Mouse (Mus musculus) midbrain, embryonic 13.5 days (tissue): Measurements from ENCODE around the gene Pnkp. TPM values are rescaled to one million over a fixed set of nuclear protein-coding genes. Genes with fewer than 3 reads are reported as not detected.
A peak's percentile ranks its signal among the peaks of the same experiment; 100 is the strongest.

Experiments
- ATAC-seq: fragments of 200-750 bp; cut with Nextera tagmentation; 2 replicates; pipeline ENCODE4 v1.8.0; 2017; ENCODE audit warnings: mild to moderate bottlenecking, moderate TSS enrichment, moderate library complexity
- H3K27ac ChIP-seq: fragments of 300-500 bp; sonication (generic); 2 replicates; pipeline ENCODE4 v1.5.1; 2015; ENCODE audit warnings: inconsistent platforms, mild to moderate bottlenecking, moderate library complexity
- H3K27me3 ChIP-seq: fragments of 300-500 bp; sonication (generic); 2 replicates; pipeline ENCODE4 v1.6.1; 2015; ENCODE audit warnings: mild to moderate bottlenecking, inconsistent platforms
- H3K36me3 ChIP-seq: fragments of 300-500 bp; sonication (generic); 2 replicates; pipeline ENCODE4 v1.6.1; 2015; ENCODE audit warnings: mild to moderate bottlenecking, inconsistent platforms
- H3K4me1 ChIP-seq: fragments of 300-500 bp; sonication (generic); replicated peaks from 2 replicates; pipeline ENCODE4 v1.6.1; 2015; ENCODE audit warnings: inconsistent platforms
- H3K4me2 ChIP-seq: fragments of 300-500 bp; sonication (generic); replicated peaks from 2 replicates; pipeline ENCODE4 v1.6.1; 2015; ENCODE audit warnings: moderate library complexity, mild to moderate bottlenecking, inconsistent platforms
- H3K4me3 ChIP-seq: fragments of 300-500 bp; sonication (generic); replicated peaks from 2 replicates; pipeline ENCODE4 v1.5.1; 2015; ENCODE audit warnings: mild to moderate bottlenecking, inconsistent platforms
- H3K9ac ChIP-seq: fragments of 300-500 bp; sonication (generic); replicated peaks from 2 replicates; pipeline ENCODE4 v1.6.1; 2015; ENCODE audit warnings: mild to moderate bottlenecking, inconsistent platforms
- H3K9me3 ChIP-seq: fragments of 300-500 bp; sonication (generic); 2 replicates; pipeline ENCODE4 v1.6.1; 2016; ENCODE audit warnings: mild to moderate bottlenecking, inconsistent platforms
- WGBS: fragments of 180-500 bp; shearing (Covaris S2); methylation state at CpG from one replicate; pipeline ENCODE4 v1.1.7; 2015; 5-methylcytosine and 5-hydroxymethylcytosine counted together
- polyA plus RNA-seq: library from polyadenylated mRNA; unstranded; fragments of >200 nt; fragmentation: Nextera tagmentation; extraction: Ambion mirVana; gene quantifications from 2 replicates; pipeline ENCODE4 v1.2.1, GENCODE M21; 2015

Pnkp gene
- polyA plus RNA-seq, 1 experiment from 2014 or later: 38.5 TPM

DNA sequence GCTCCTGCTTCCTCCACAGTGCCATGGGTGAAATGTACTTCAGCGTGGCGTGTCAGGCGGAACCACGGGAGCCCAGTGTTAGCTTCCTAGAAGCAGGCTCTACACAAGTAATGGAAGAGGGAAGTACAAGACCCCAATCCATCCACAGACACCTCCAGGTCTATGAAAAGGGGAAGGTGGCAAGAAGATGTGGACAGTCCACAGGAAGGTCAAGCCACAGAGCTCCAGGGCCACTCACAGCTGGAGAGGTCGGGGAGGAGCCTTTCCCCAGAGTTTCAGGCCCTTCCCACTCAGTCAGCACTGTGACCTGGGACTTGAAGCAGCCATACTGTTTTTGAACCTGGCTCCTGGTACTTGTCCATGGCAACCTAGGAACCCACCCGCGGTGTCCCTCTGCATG lies 30.0 kb downstream of the Pnkp start:
- ATAC-seq: no peak
- peaks cover 75% of the 10 kb centered on the region for H3K36me3 ChIP-seq
- H3K9ac ChIP-seq: no peak overlapping the region; the same call in 1 of the 2 replicates
- H3K4me3 ChIP-seq: no peak overlapping the region
- 94% methylated on average over 7 of the region's 7 CpGs for WGBS
- H3K9me3 ChIP-seq: no peaks in the 10 kb centered on the region
- no peak overlapping the region for H3K4me2 ChIP-seq
- H3K4me1 ChIP-seq: peaks cover 40% of the 10 kb centered on the region
- H3K27me3 ChIP-seq: no peaks in the 10 kb centered on the region
- no peak overlapping the region for H3K27ac ChIP-seq

DNA sequence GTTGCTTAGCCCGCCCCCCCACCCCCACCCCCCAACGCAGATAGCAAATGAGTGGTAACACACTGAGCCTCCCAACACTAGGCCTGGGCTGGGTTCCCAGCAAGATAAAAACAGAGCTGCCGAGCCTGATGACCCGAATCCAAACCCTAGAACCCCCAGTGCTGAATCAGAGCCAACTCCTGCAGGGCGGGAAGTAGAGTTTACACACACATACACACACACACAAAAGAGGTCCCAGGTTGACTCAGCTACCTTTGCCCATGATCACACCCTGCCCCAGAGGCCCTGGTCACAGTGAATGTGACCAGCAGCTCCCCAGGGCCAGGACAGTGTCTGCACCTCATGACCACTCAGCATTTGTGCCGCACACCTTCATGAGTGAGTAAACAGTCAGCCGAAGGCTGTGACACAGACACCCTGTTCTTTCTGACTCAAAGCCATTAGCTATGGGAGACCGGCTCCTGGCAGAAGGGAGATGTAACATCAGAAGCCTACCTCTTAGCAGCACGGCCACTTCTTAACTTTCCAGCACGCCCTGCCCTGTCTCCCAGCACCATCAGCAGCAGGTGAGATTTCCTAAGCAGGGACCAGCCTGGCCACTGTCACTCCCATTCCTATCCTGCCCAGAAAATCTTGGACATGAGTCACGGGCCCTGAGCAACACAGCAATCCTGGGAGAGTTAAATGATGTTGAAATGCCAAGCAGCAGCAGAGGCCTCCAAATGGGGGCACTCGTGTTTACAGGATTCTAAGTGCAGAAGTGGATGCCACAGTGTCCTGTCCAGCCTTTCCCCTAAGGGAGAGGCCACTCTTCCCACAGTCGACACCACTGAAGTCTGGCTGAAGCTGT lies 31.5 kb downstream of the Pnkp start:
- H3K4me1 ChIP-seq: peaks cover 46% of the 10 kb centered on the region
- 89% methylated on average over 13 of the region's 13 CpGs for WGBS
- H3K4me3 ChIP-seq: no peak overlapping the region
- no peaks in the 10 kb centered on the region for H3K27me3 ChIP-seq
- 0 out of 2 replicates have a peak overlapping the region, but pooled peaks have one; percentile 24 for H3K9ac ChIP-seq
- H3K27ac ChIP-seq: no peak overlapping the region
- no peak for ATAC-seq
- H3K9me3 ChIP-seq: no peaks in the 10 kb centered on the region
- peaks cover 60% of the 10 kb centered on the region for H3K36me3 ChIP-seq
- H3K4me2 ChIP-seq: no peak overlapping the region

DNA sequence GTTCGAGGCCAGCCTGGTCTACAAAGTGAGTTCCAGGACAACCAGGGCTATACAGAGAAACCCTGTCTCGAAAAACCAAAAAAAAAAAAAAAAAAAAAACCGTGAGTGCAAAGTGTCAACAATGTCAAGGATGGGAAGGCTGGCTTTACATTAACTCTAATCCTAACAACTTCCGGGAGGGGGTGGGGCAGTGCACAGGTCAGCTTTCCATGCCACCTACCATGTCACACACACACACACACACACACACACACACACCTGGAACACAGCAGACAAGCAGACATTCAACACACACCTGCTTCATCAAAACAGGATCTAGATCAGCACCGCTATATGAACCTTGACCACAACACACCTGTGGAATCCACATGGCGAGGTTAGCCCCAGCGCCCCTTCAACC lies 33.2 kb downstream of the Pnkp start:
- Histone ChIP-seq H3K4me2 (peak overlapping the region; percentile 98), H3K27ac (no peak overlapping the region), H3K27me3 (no peaks in the 10 kb centered on the region), H3K4me3 (peak overlapping the region; percentile 82), H3K9me3 (no peaks in the 10 kb centered on the region), H3K9ac (0 out of 2 replicates have a peak overlapping the region, but pooled peaks have one; percentile 89), H3K4me1 (peaks cover 63% of the 10 kb centered on the region), H3K36me3 (peaks cover 45% of the 10 kb centered on the region)
- 94% methylated on average over 7 of the region's 7 CpGs for WGBS
- ATAC-seq: no peak

DNA sequence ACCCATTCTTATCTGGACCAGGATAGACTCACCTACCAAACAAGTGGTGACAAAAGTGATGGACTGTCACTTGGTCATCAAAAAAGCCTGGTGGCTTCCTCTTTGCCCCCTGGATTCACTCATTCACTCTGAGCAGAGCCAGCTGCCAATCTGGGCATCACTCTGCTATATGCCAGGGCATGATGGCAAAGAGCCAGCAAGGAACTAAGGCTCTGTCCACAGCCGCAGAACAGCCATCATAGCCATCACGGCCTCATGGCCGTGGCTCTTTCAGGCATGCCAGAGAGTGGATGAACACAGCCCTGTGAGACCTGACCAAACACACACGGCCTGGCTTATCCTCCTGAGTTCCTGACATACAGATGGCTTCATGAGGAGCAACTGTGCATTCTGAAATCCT lies 33.8 kb downstream of the Pnkp start:
- no peaks in the 10 kb centered on the region for H3K9me3 ChIP-seq

DNA sequence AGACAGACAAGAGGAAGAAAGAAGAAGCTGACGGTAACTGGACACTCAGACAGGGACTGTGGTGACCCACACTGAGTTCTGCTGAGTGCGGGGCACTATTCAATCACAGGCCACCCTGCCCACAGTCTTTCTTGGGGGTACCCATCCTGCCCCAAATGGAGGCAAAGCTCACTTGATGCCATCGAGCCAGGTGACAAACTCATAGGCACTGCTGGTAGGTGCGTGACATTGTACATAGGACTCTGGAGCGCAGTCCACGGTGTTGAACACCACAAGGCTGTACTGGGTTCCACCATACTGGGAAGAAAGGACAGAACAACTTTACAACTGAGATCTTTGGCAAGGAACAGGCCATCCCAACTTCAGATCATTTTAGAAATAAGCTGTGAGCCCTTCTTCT lies 34.7 kb downstream of the Pnkp start:
- H3K4me1 ChIP-seq: peaks cover 69% of the 10 kb centered on the region
- 15% methylated on average over 6 of the region's 6 CpGs for WGBS

More for the DNA sequence above, 33.8 kb downstream of the Pnkp start:
- Histone ChIP-seq H3K9ac (peak overlapping the region; percentile 89), H3K4me1 (peaks cover 64% of the 10 kb centered on the region), H3K27ac (no peak overlapping the region), H3K4me2 (peak overlapping the region; percentile 98), H3K27me3 (no peaks in the 10 kb centered on the region), H3K36me3 (peaks cover 40% of the 10 kb centered on the region), H3K4me3 (peak overlapping the region; percentile 82)
- no peak for ATAC-seq
- 80% methylated on average over 4 of the region's 4 CpGs for WGBS

DNA sequence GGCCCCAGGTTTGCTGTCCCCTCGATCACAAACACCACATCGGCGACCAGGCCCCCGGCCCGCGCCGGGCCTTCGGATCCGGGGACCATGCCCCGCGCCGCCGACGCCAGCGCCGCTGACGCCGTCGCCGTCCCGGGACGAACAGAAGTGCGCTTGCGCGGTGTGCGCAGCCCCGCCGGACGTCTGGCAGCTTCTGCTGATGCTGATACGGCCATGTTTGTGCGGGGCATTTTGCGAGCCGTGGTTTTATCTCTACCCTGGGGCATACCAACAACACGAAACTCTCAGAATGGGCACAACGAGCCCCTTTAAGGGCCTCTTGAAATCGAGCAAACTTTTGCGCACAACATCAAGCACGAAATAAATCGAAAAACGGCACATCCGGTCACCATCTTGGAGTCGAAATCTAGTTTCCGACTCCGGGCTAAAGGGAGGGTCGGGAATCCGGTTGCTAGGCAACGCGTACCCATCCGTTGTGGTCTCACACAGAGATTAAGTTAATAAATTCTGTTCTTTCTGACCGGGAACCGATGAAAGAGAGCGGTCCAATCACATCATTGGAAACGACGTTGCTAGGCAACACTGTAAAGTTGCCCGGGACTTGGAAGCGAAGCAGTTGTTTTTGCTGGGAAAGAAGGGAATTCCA lies 35.5 kb downstream of the Pnkp start, which contains the start of gene Med25:
Gene Med25, minus strand, starts transcription at position 437 of the 646 bp plus-strand sequence.
- peak; percentile 68 for ATAC-seq
- under 1% methylated on average over 56 of the region's 56 CpGs for WGBS

More for the DNA sequence above, 34.7 kb downstream of the Pnkp start:
- peak overlapping the region; percentile 89 for H3K9ac ChIP-seq
- H3K9me3 ChIP-seq: no peaks in the 10 kb centered on the region
- H3K36me3 ChIP-seq: peaks cover 31% of the 10 kb centered on the region
- peak overlapping the region; percentile 82 for H3K4me3 ChIP-seq
- ATAC-seq: no peak
- H3K27ac ChIP-seq: peak overlapping the region; percentile 97
- no peaks in the 10 kb centered on the region for H3K27me3 ChIP-seq
- peak overlapping the region; percentile 98 for H3K4me2 ChIP-seq

DNA sequence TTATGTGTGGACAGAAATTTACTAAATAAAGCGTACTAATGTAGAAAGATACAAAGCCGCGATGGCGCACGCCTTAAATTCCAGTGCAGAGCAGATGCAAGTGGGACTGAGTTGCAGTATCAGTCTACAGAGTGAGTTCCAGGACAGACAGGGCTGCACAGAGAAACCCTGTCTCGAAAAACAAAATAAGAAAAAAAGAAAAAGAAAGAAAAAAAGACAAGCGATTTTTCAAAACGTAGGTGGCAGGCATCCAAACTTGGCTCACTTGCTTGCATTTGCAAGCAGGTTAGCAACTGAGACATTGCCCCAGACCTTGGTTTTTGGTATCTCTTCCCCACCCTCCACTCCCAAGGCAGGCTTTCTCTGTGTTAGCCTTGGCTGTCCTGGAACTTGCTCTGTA lies 36.3 kb downstream of the Pnkp start:
- peak overlapping the region; percentile 82 for H3K4me3 ChIP-seq
- H3K9ac ChIP-seq: 0 out of 2 replicates have a peak overlapping the region, but pooled peaks have one; percentile 39
- H3K27me3 ChIP-seq: no peaks in the 10 kb centered on the region
- H3K27ac ChIP-seq: peak overlapping the region; percentile 95
- peaks cover 78% of the 10 kb centered on the region for H3K4me1 ChIP-seq
- peak overlapping the region; percentile 98 for H3K4me2 ChIP-seq
- no peaks in the 10 kb centered on the region for H3K9me3 ChIP-seq
- no peak for ATAC-seq
- peaks cover 23% of the 10 kb centered on the region for H3K36me3 ChIP-seq
- WGBS: 2% methylated on average over 8 of the region's 8 CpGs

More for the DNA sequence above, 35.5 kb downstream of the Pnkp start, which contains the start of gene Med25:
- Histone ChIP-seq H3K4me2 (peak within 1 kb of the TSS; percentile 98), H3K27me3 (no peaks in the 10 kb centered on the region), H3K4me3 (peak within 1 kb of the TSS; percentile 82), H3K36me3 (peaks cover 23% of the 10 kb centered on the region), H3K4me1 (peaks cover 74% of the 10 kb centered on the region), H3K9ac (peak within 1 kb of the TSS; percentile 89), H3K9me3 (no peaks in the 10 kb centered on the region), H3K27ac (peak within 1 kb of the TSS; percentile 97)

DNA sequence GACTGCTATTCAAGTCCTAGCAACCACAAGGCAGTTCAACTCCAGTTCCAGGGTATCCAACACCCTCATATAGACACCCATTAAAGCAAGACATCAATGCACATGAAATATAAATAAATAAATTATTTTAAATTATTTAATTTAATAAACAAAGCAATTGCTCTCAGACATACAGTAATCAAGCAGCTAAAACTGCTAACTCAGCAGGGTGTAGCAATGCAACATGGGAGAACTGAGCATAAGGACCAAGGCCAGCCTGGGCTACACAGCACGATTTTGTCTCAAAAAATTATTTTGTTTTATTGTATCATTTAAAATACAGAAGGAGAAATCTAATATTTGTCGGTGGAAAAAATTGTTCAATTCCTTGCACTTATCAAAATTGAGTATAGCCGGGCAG lies 37.2 kb downstream of the Pnkp start:
- Histone ChIP-seq H3K4me3 (no peak overlapping the region), H3K27me3 (no peaks in the 10 kb centered on the region), H3K4me2 (no peak overlapping the region; the same call in 1 of the 2 replicates), H3K9me3 (no peaks in the 10 kb centered on the region), H3K36me3 (peaks cover 20% of the 10 kb centered on the region), H3K9ac (no peak overlapping the region), H3K27ac (peak overlapping the region; percentile 95), H3K4me1 (peaks cover 76% of the 10 kb centered on the region)
- ATAC-seq: no peak
- 94% methylated on average over 3 of the region's 3 CpGs for WGBS

DNA sequence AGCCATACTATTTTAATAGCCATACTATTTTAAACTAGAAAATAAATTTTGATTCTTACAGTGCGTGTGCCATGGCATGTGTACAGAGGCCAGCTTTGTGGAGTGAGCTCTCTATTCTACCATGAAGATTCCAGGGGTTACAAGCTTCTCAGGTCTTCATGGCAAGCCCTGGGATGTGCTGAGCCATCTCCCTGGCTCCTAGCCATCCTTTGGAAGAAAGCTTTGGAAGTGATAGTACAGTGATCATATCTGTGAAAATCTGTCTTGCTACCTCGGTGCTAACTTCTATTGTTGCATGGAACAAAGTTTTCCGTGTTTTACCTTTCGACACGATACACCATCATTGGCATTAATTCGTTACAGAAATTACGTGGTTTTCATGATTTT lies 38.3 kb downstream of the Pnkp start:
- peak overlapping the region; percentile 95 for H3K27ac ChIP-seq
- H3K4me2 ChIP-seq: peak overlapping the region; percentile 82
- peaks cover 68% of the 10 kb centered on the region for H3K4me1 ChIP-seq
- no peak; the same call in 1 of the 2 replicates for ATAC-seq
- peak overlapping the region; percentile 56 for H3K4me3 ChIP-seq
- peaks cover 23% of the 10 kb centered on the region for H3K36me3 ChIP-seq
- H3K9me3 ChIP-seq: no peaks in the 10 kb centered on the region
- 23% methylated on average over 7 of the region's 7 CpGs for WGBS
- no peaks in the 10 kb centered on the region for H3K27me3 ChIP-seq
- H3K9ac ChIP-seq: peak overlapping the region; percentile 28; the same call in 1 of the 2 replicates

DNA sequence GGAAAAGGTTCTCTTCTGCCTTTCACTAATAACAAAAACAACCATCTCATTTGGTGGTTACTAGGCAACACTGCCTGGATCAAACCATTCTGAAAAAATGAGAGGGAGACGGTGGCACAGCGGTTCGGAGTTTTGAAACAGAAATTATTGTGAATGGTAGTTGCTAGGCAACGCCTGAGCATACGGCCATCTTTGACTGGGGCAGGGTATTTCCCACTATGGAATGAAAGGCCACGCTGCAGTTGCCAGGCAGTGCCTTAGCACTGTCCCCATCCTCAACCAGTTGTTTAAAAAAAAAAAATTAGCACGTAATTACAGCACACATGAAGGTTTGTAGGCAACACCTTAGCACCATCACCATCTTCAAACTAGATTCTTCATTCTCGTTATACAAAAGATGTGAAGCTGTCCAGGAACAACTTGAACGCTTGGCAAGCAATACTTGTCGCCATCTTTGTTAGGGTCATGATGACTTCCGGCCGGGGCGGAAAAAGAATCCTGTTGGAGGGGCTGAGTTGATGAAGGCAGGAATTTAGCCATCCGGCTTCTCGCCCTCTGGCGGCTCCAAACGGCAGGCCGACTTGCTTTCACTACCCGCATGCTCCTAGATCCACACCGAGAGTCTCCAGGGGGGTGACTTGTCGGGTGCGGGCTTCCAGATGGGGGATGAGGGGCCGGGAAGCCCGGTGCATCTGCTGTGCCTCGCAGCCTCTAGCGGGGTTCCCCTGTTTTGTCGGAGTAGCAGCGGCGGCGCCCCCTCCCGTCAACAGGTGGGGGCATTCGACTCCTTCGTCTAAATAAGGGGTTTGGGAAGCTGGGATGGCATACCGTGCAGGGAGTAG lies 38.9 kb downstream of the Pnkp start, which contains the start of gene Fuz:
Gene Fuz, plus strand, starts transcription at position 487 of the 842 bp plus-strand sequence.
- no peaks in the 10 kb centered on the region for H3K27me3 ChIP-seq
- H3K27ac ChIP-seq: peak within 1 kb of the TSS; percentile 95
- H3K4me1 ChIP-seq: peaks cover 68% of the 10 kb centered on the region
- peak; percentile 76 for ATAC-seq
- peak within 1 kb of the TSS; percentile 71 for H3K9ac ChIP-seq
- peak within 1 kb of the TSS; percentile 82 for H3K4me2 ChIP-seq
- peak within 1 kb of the TSS; percentile 56 for H3K4me3 ChIP-seq
- peaks cover 23% of the 10 kb centered on the region for H3K36me3 ChIP-seq
- no peaks in the 10 kb centered on the region for H3K9me3 ChIP-seq
- whole genome bisulfite sequencing: under 1% methylated on average over 34 of the region's 34 CpGs

DNA sequence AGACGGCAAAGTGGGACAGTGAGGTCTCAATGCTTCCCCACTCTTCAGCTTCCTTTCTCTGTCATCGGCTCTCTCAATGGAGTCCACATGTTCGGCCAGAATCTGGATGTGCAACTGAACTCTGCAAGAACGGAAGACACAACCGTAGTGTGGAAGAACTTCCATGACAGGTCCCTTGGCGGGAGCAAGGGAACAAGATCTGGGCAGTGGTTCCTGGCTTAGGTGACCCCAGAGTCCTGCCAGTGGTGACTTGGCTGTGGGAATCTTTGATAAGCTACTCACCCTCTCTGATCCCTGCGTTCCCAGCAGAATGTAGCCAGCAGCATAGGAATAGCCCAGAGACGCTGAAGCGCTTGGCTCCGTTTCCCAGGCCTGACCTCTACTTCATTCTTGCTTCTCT lies 39.6 kb downstream of the Pnkp start:
- peaks cover 28% of the 10 kb centered on the region for H3K36me3 ChIP-seq
- 27% methylated on average over 10 of the region's 10 CpGs for WGBS

More for the DNA sequence above, 39.6 kb downstream of the Pnkp start:
- H3K4me3 ChIP-seq: peak overlapping the region; percentile 56
- peak overlapping the region; percentile 71 for H3K9ac ChIP-seq
- no peak for ATAC-seq
- no peaks in the 10 kb centered on the region for H3K27me3 ChIP-seq
- no peaks in the 10 kb centered on the region for H3K9me3 ChIP-seq
- peaks cover 68% of the 10 kb centered on the region for H3K4me1 ChIP-seq
- peak overlapping the region; percentile 95 for H3K27ac ChIP-seq
- H3K4me2 ChIP-seq: peak overlapping the region; percentile 82
